Mouse (Mus musculus) T-cell, adult 2 months (primary cell): ENCODE measurements around the gene Cyp3a41b.
"Not testable (repeated sequence)": the region's sequence is repeated elsewhere in the genome, so short reads cannot be mapped to it uniquely, and the experiment has no call there.

Experiments used
- DNase-seq: peaks from one replicate; pipeline ENCODE4 v3.0.0; 2022; ENCODE audit warnings: low spot score

The Cyp3a41b gene

GRCm38 (mm10) chr5:145584630-145585029 is at the start of gene Cyp3a41b:
Gene Cyp3a41b (minus strand): TSS chr5:145584730.
- DNase-seq, result not testable (repeated sequence)

DNA sequence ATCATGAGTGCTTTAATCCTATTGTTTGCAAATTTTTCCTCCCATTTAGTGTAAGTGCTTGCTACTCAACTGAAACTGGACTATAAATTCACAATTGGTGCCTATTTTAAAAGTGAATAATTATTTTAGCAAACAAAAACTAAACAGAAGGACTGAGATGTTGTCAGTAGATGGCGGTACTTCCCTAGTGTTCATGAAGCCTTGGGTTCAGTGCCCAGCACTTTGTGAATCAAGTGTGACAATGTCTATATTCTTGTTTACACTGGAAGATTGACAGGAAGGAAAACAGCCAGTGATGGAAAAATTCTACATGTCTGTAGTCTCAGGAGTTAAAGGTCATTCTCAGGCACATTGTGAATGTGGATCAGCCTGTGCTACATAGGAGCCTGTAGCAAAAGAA is 47.8 kb upstream of the Cyp3a41b start:
- DNase-seq, result not testable (repeated sequence)

DNA sequence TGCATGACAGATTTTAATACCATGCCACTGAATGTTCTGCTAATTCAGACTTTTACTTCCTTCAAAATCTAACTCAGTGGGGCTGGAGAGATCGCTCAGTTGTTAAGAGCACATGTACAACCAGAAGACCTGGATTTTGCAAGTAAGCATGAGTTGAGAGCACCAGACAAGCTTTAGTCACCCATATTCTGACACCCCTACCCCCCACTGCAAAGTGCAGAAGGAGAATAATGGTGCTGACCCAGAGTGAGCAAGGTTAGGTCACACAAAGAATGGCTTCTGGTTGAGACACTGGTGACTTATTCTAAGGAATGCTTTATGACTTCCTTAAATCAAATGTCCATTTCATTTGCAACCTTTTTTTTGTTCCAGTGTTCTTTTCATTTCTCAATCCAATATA is 20.4 kb upstream of the Cyp3a41b start:
- DNase-seq, result not testable (repeated sequence)

GRCm38 (mm10) chr5:145597851-145598250 is 13.3 kb upstream of the Cyp3a41b start:
- not testable (repeated sequence) for DNase-seq

DNA sequence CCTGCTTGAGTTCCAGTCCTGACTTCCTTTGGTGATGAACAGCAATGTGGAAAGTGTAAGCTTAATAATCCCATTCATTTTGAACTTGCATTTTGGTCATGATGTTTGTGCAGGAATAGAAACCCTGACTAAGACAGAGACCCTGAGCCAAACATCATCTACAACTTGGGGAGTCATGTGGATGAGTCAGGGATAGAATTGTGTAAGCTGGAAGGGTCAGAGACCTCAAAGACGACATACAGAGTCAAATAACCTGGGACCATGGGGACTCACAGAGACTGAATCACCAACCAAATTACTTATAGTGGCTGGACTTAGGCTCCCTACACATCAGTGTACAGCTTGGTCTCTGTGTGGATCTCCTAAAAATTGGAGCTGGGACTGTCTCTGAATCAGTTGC is 7.2 kb downstream of the Cyp3a41b start:
- DNase-seq, result not testable (repeated sequence)

GRCm38 (mm10) chr5:145575660-145576059 is 8.9 kb downstream of the Cyp3a41b start:
- DNase-seq, result not testable (repeated sequence)

GRCm38 (mm10) chr5:145571922-145572321 is 12.6 kb downstream of the Cyp3a41b start:
- DNase-seq, result not testable (repeated sequence)
